Mouse (Mus musculus): Measurements from ENCODE around the gene Shc1. TPM values are rescaled to one million over a fixed set of nuclear protein-coding genes. Genes with fewer than 3 reads are reported as not detected.

Gene Shc1
- polyA plus RNA-seq, 1 experiment = 87.4 TPM

DNA sequence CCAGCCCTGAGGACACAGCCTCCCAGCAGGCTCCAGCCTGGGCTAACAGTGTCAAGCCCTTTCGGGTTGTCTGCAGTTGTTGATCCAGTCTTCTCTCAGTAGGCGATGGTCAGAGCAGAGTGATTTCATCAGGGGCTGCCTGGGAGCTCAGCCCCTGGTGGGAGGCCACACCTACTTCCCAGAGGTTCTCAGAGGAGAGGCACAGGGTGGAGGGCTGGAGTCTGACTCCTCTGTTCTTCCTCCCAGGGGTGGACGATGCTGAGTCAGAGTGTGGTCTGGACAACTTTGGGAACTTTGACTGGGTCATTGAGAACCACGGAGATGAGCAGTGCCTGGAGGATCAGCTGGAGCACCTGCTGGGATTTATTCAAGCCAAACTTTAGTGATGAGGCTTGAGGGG, 50.0 kb downstream of the Shc1 start:
- Histone ChIP-seq H3K27me3 (ENCODE audit: control insufficient read depth, insufficient read depth, low read length, poor library complexity, severe bottlenecking) (no peaks in the 10 kb centered on the region), H3K9ac (ENCODE audit: low read depth, poor library complexity, severe bottlenecking) (no peak overlapping the region), H3K4me3 (ENCODE audit: low read depth, low read length) (no peak overlapping the region), H3K36me3 (ENCODE audit: control insufficient read depth, insufficient read depth, low read length, poor library complexity, severe bottlenecking) (no peaks in the 10 kb centered on the region), H3K4me1 (ENCODE audit: control insufficient read depth, insufficient read depth, low read length) (peaks cover 7% of the 10 kb centered on the region), H3K27ac (ENCODE audit: insufficient read depth, low read length) (peak overlapping the region; percentile 60), H3K9me3 (replicated peaks; ENCODE audit: control insufficient read depth, insufficient read depth, low read length, poor library complexity, severe bottlenecking) (no peaks in the 10 kb centered on the region)
- TF ChIP-seq EP300 (IDR thresholded peaks at IDR 0.05; ENCODE audit: insufficient read depth, low read depth, low read length) = no peak
- TF ChIP-seq CTCF (IDR thresholded peaks at IDR 0.05; ENCODE audit: low read depth, low read length) = no peak
- no peak for TF ChIP-seq POLR2A (IDR thresholded peaks at IDR 0.05; ENCODE audit: insufficient read depth, low read length)

DNA sequence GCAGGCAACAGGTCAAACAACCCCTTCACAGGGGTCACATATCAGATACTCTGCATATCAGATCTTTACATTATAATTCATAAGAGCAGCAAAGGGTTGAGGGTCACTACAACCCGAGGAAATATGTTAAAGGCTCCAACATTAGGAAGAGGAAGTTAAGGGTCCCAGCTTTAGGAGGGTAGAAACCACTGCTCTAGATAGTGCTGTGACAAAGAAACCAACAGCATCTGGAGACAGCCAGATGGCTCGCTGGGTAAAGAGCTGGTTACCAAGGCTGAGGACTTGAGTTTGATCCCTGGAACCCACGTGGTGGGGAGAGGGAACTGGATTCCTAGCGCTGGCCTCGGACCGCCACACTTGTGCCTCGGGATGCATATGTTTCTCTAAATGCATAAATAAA, 54.0 kb downstream of the Shc1 start:
- Histone ChIP-seq H3K9ac (ENCODE audit: low read depth, poor library complexity, severe bottlenecking) (no peak overlapping the region), H3K27ac (ENCODE audit: insufficient read depth, low read length) (no peak overlapping the region), H3K27me3 (ENCODE audit: control insufficient read depth, insufficient read depth, low read length, poor library complexity, severe bottlenecking) (no peaks in the 10 kb centered on the region), H3K9me3 (replicated peaks; ENCODE audit: control insufficient read depth, insufficient read depth, low read length, poor library complexity, severe bottlenecking) (no peaks in the 10 kb centered on the region), H3K4me3 (ENCODE audit: low read depth, low read length) (no peak overlapping the region), H3K4me1 (ENCODE audit: control insufficient read depth, insufficient read depth, low read length) (peaks cover 5% of the 10 kb centered on the region), H3K36me3 (ENCODE audit: control insufficient read depth, insufficient read depth, low read length, poor library complexity, severe bottlenecking) (no peaks in the 10 kb centered on the region)
- no peak for TF ChIP-seq POLR2A (IDR thresholded peaks at IDR 0.05; ENCODE audit: insufficient read depth, low read length)
- TF ChIP-seq EP300 (IDR thresholded peaks at IDR 0.05; ENCODE audit: insufficient read depth, low read depth, low read length) = no peak
- no peak for TF ChIP-seq CTCF (IDR thresholded peaks at IDR 0.05; ENCODE audit: low read depth, low read length)

- H3K4me3 ChIP-seq (ENCODE audit: low read depth, low read length) = no peak overlapping the region
- no peak overlapping the region for H3K9ac ChIP-seq (ENCODE audit: low read depth, poor library complexity, severe bottlenecking)
- H3K27me3 ChIP-seq (ENCODE audit: control insufficient read depth, insufficient read depth, low read length, poor library complexity, severe bottlenecking) = no peaks in the 10 kb centered on the region
- peaks cover 2% of the 10 kb centered on the region for H3K4me1 ChIP-seq (ENCODE audit: control insufficient read depth, insufficient read depth, low read length)
- H3K9me3 ChIP-seq (replicated peaks; ENCODE audit: control insufficient read depth, insufficient read depth, low read length, poor library complexity, severe bottlenecking) = no peaks in the 10 kb centered on the region
- TF ChIP-seq POLR2A (IDR thresholded peaks at IDR 0.05; ENCODE audit: insufficient read depth, low read length) (no peak), EP300 (IDR thresholded peaks at IDR 0.05; ENCODE audit: insufficient read depth, low read depth, low read length) (no peak), CTCF (IDR thresholded peaks at IDR 0.05; ENCODE audit: low read depth, low read length) (no peak)
- no peak overlapping the region for H3K27ac ChIP-seq (ENCODE audit: insufficient read depth, low read length)
- no peaks in the 10 kb centered on the region for H3K36me3 ChIP-seq (ENCODE audit: control insufficient read depth, insufficient read depth, low read length, poor library complexity, severe bottlenecking)
These were observed 55.6 kb downstream of the Shc1 start for GRCm38 (mm10) chr3:89473838-89474237.

GRCm38 (mm10) chr3:89479055-89479454, 60.8 kb downstream of the Shc1 start:
- H3K4me1 ChIP-seq (ENCODE audit: control insufficient read depth, insufficient read depth, low read length) = no peaks in the 10 kb centered on the region
- no peak for TF ChIP-seq POLR2A (IDR thresholded peaks at IDR 0.05; ENCODE audit: insufficient read depth, low read length)
- no peak for TF ChIP-seq EP300 (IDR thresholded peaks at IDR 0.05; ENCODE audit: insufficient read depth, low read depth, low read length)
- no peak for TF ChIP-seq CTCF (IDR thresholded peaks at IDR 0.05; ENCODE audit: low read depth, low read length)
- no peaks in the 10 kb centered on the region for H3K36me3 ChIP-seq (ENCODE audit: control insufficient read depth, insufficient read depth, low read length, poor library complexity, severe bottlenecking)
- no peak overlapping the region for H3K27ac ChIP-seq (ENCODE audit: insufficient read depth, low read length)
- H3K27me3 ChIP-seq (ENCODE audit: control insufficient read depth, insufficient read depth, low read length, poor library complexity, severe bottlenecking) = no peaks in the 10 kb centered on the region
- no peak overlapping the region for H3K4me3 ChIP-seq (ENCODE audit: low read depth, low read length)
- H3K9me3 ChIP-seq (replicated peaks; ENCODE audit: control insufficient read depth, insufficient read depth, low read length, poor library complexity, severe bottlenecking) = no peaks in the 10 kb centered on the region
- H3K9ac ChIP-seq (ENCODE audit: low read depth, poor library complexity, severe bottlenecking) = no peak overlapping the region

Other genes with a start within 250 kb of the Shc1 start
- 74.8 and 75.7 TPM in 2 replicates for gene Scamp3, start 241.0 kb upstream of the Shc1 start, polyA plus RNA-seq (2011; ENCODE audit: insufficient read depth, insufficient read length, low read depth, missing spikeins)
- gene Fam189b, start 235.3 kb upstream of the Shc1 start, polyA plus RNA-seq (2011; ENCODE audit: insufficient read depth, insufficient read length, low read depth, missing spikeins) = 21.7 and 25.7 TPM in 2 replicates
- 31.5 and 32.6 TPM in 2 replicates for gene Gba, start 215.5 kb upstream of the Shc1 start, polyA plus RNA-seq (2011; ENCODE audit: insufficient read depth, insufficient read length, low read depth, missing spikeins)
- gene Thbs3, start 203.3 kb upstream of the Shc1 start, polyA plus RNA-seq (2011; ENCODE audit: insufficient read depth, insufficient read length, low read depth, missing spikeins) = 8.1 and 10.4 TPM in 2 replicates
- gene Mtx1, start 191.4 kb upstream of the Shc1 start, polyA plus RNA-seq (2011; ENCODE audit: insufficient read depth, insufficient read length, low read depth, missing spikeins) = 136 and 143 TPM in 2 replicates
- gene Muc1, start 189.4 kb upstream of the Shc1 start, polyA plus RNA-seq (2011; ENCODE audit: insufficient read depth, insufficient read length, low read depth, missing spikeins) = 1.5 and 1.6 TPM in 2 replicates
- 163 and 164 TPM in 2 replicates for gene Krtcap2, start 172.5 kb upstream of the Shc1 start, polyA plus RNA-seq (2011; ENCODE audit: insufficient read depth, insufficient read length, low read depth, missing spikeins)
- gene Trim46, start 172.1 kb upstream of the Shc1 start, polyA plus RNA-seq (2011; ENCODE audit: insufficient read depth, insufficient read length, low read depth, missing spikeins) = 5.7 and 7.1 TPM in 2 replicates
- gene Dpm3, start 159.1 kb upstream of the Shc1 start, polyA plus RNA-seq (2011; ENCODE audit: insufficient read depth, insufficient read length, low read depth, missing spikeins) = 36.7 and 59.9 TPM in 2 replicates
- 34.5 and 35.7 TPM in 2 replicates for gene Slc50a1, start 147.9 kb upstream of the Shc1 start, polyA plus RNA-seq (2011; ENCODE audit: insufficient read depth, insufficient read length, low read depth, missing spikeins)
- gene Efna1, start 137.3 kb upstream of the Shc1 start, polyA plus RNA-seq (2011; ENCODE audit: insufficient read depth, insufficient read length, low read depth, missing spikeins) = 8.3 and 11.0 TPM in 2 replicates
- gene Efna3, start 95.5 kb upstream of the Shc1 start, polyA plus RNA-seq (2011; ENCODE audit: insufficient read depth, insufficient read length, low read depth, missing spikeins) = 17.2 and 18.9 TPM in 2 replicates
- gene Efna4, start 80.4 kb upstream of the Shc1 start, polyA plus RNA-seq (2011; ENCODE audit: insufficient read depth, insufficient read length, low read depth, missing spikeins) = 14.6 and 16.7 TPM in 2 replicates
- 25.2 TPM in 2 replicates for gene Adam15, start 68.4 kb upstream of the Shc1 start, polyA plus RNA-seq (2011; ENCODE audit: insufficient read depth, insufficient read length, low read depth, missing spikeins)
- gene Dcst2, start 56.5 kb upstream of the Shc1 start, polyA plus RNA-seq (2011; ENCODE audit: insufficient read depth, insufficient read length, low read depth, missing spikeins) = 0.25 and 0.29 TPM in 2 replicates
- not detected in 2 replicates for gene Dcst1, start 53.2 kb upstream of the Shc1 start, polyA plus RNA-seq (2011; ENCODE audit: insufficient read depth, insufficient read length, low read depth, missing spikeins)
- gene Zbtb7b, start 23.7 kb upstream of the Shc1 start, polyA plus RNA-seq (2011; ENCODE audit: insufficient read depth, insufficient read length, low read depth, missing spikeins) = 35.1 and 35.7 TPM in 2 replicates
- not detected in 2 replicates for gene Lenep, start 15.7 kb upstream of the Shc1 start, polyA plus RNA-seq (2011; ENCODE audit: insufficient read depth, insufficient read length, low read depth, missing spikeins)
- 16.5 and 25.1 TPM in 2 replicates for gene Flad1, start 6.6 kb upstream of the Shc1 start, polyA plus RNA-seq (2011; ENCODE audit: insufficient read depth, insufficient read length, low read depth, missing spikeins)
- 290 and 304 TPM in 2 replicates for gene Cks1b, start 60 bp upstream of the Shc1 start, polyA plus RNA-seq (2011; ENCODE audit: insufficient read depth, insufficient read length, low read depth, missing spikeins)
- gene Pygo2, start 11.8 kb downstream of the Shc1 start, polyA plus RNA-seq (2011; ENCODE audit: insufficient read depth, insufficient read length, low read depth, missing spikeins) = 41.7 and 43.3 TPM in 2 replicates
- 12.2 and 13.6 TPM in 2 replicates for gene Pbxip1, start 18.3 kb downstream of the Shc1 start, polyA plus RNA-seq (2011; ENCODE audit: insufficient read depth, insufficient read length, low read depth, missing spikeins)
- 48.3 and 51.9 TPM in 2 replicates for gene Pmvk, start 36.1 kb downstream of the Shc1 start, polyA plus RNA-seq (2011; ENCODE audit: insufficient read depth, insufficient read length, low read depth, missing spikeins)
- 0.93 and 1.0 TPM in 2 replicates for gene Kcnn3, start 101.7 kb downstream of the Shc1 start, polyA plus RNA-seq (2011; ENCODE audit: insufficient read depth, insufficient read length, low read depth, missing spikeins)

Measured in ES-Bruce4 (cell line).